Mouse (Mus musculus): ENCODE measurements around the gene Gpr39.

The Gpr39 gene

GRCm38 (mm10) chr1:125821101-125821500 is 144.3 kb downstream of the Gpr39 start:
- no peak for DNase-seq

GRCm38 (mm10) chr1:125823611-125824010 is 146.8 kb downstream of the Gpr39 start:
- DNase-seq, result no peak

- DNase-seq, result no peak
Observed at GRCm38 (mm10) chr1:125837507-125837906, 160.7 kb downstream of the Gpr39 start.

- DNase-seq, result peak; percentile 60 to 61
Observed at GRCm38 (mm10) chr1:125839746-125840392, 163.1 kb downstream of the Gpr39 start.

GRCm38 (mm10) chr1:125854646-125855045 is 177.9 kb downstream of the Gpr39 start:
- no peak for DNase-seq

GRCm38 (mm10) chr1:125858631-125859030 is 181.8 kb downstream of the Gpr39 start:
- DNase-seq, result no peak

GRCm38 (mm10) chr1:125870056-125870455 is 193.3 kb downstream of the Gpr39 start:
- no peak for DNase-seq

- no peak for DNase-seq
Observed at GRCm38 (mm10) chr1:125893158-125893557, 216.4 kb downstream of the Gpr39 start.

GRCm38 (mm10) chr1:125910211-125910870 is 233.5 kb downstream of the Gpr39 start:
- no peak for DNase-seq

GRCm38 (mm10) chr1:125910871-125911265 is 234.1 kb downstream of the Gpr39 start:
- DNase-seq, result no peak

- peak; percentile 5 for DNase-seq
Observed at GRCm38 (mm10) chr1:125911337-125911900, 234.6 kb downstream of the Gpr39 start.

- DNase-seq, result peak in 1 of 2 experiments; percentile 13
Observed at GRCm38 (mm10) chr1:125911901-125912445, 235.2 kb downstream of the Gpr39 start.

GRCm38 (mm10) chr1:125912601-125913600 is 236.1 kb downstream of the Gpr39 start, which contains the start of gene Lypd1:
Gene Lypd1, minus strand, starts transcription at chr1:125913101.
- no peak for DNase-seq

- no peak for DNase-seq
Observed at GRCm38 (mm10) chr1:125920696-125921095, 243.9 kb downstream of the Gpr39 start.

GRCm38 (mm10) chr1:125923062-125923461 is 246.3 kb downstream of the Gpr39 start:
- no peak for DNase-seq
